Mouse (Mus musculus) C2C12 (cell line): ENCODE data around the gene Prss50.

ENCODE experiments used
- CEBPB ChIP-seq: IDR thresholded peaks from one replicate; pipeline ENCODE4 v1.6.1; 2011; ENCODE audit warnings: low read depth, mild to moderate bottlenecking, control low read depth, moderate library complexity
- CTCF ChIP-seq: IDR thresholded peaks from one replicate; pipeline ENCODE4 v1.5.1; 2011; ENCODE audit not compliant: control insufficient read depth, insufficient read depth, insufficient read length
- MAX ChIP-seq: IDR thresholded peaks from one replicate; pipeline ENCODE4 v1.6.1; 2011; ENCODE audit warnings: mild to moderate bottlenecking, control low read depth
- MYOD1 ChIP-seq: IDR thresholded peaks from one replicate; pipeline ENCODE4 v1.6.1; 2011; ENCODE audit warnings: low read depth; ENCODE audit not compliant: control insufficient read depth, insufficient read length
- MYOG ChIP-seq: IDR thresholded peaks from one replicate; pipeline ENCODE4 v1.6.1; 2011; ENCODE audit not compliant: control insufficient read depth, insufficient read length; ENCODE audit errors: extremely low read depth
- USF1 ChIP-seq: IDR thresholded peaks from one replicate; pipeline ENCODE4 v1.6.1; 2011; ENCODE audit warnings: low read depth, mild to moderate bottlenecking, control low read depth, moderate library complexity

DNA sequence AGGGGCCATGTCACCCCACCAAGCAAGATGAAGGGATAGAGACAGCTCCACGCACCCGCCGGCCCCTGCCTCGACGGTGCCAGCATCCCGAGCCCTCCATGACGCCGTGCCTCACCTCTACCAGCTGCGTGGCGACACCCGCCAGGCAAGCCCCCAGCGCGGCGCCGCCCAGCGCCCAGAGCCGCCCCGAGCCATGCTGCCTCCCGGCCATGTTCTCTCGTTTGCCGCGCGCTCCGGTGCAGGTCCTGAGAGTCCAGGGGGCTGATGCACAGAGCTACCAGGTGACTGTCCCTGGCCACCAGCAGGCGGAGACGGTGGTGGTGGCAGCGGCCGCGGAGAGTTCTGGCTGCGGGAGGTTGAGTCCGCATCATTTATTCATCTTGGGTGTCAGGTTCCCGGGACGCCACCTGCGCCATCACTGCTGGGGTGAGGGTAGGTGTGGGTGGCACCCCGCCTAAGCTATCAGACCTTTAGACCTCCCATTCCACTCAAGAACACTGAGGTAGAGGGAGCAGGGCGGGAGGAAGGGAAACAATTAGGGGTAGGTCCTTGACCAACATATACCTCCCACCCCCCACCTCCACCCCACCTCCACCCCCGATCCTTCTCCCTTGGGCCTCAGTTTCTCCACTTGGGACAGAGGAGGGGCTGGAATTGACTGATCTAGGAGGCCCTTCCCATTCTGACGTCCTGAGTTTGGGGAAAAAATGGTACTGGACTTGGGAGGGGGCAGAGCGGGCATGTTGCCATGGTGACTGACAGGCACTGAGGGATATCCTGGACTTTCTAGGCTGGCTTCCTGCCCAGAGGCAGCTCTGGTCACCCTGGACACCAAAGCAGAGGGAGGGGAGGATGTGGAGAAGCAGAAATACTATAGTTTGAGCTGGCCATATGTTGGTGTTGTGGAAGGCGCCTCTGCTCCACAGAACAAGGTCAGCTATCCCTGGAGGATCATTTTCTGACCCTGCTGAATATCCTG lies 16.2 kb downstream of the Prss50 start:
- TF ChIP-seq CTCF (no peak), CEBPB (no peak), MAX (no peak), USF1 (no peak), MYOG (no peak), MYOD1 (no peak)
